Mouse (Mus musculus): ENCODE measurements around the gene Nat8f6.

GRCm38 (mm10) chr6:85848140-85848539 lies 27.4 kb upstream of the Nat8f6 start:
- TF ChIP-seq POLR2A (IDR thresholded peaks at IDR 0.05; ENCODE audit: control insufficient read depth, low read depth, low read length) (no peak), CTCF (IDR thresholded peaks at IDR 0.05; ENCODE audit: control insufficient read depth, insufficient read depth, insufficient replicate concordance, low read depth, low read length) (no peak)

Measured in testis, adult 2 months (tissue).